In genomic region chr15:5243036-5243958, GRCm38 (mm10) we compare ENCODE assay signal across 8 mouse cellular contexts. TPM values are rescaled to one million over a fixed set of nuclear protein-coding genes. Genes with fewer than 3 reads are reported as not detected.
DNase-seq lines count a peak whose midpoint lies in the region; ATAC-seq and TF ChIP-seq lines count a peak whose summit lies in the region.

No protein-coding gene starts in this region.

- WGBS in kidney, embryonic 16.5 days: 7% methylated on average over 40 of the region's 40 CpGs
- 9% methylated on average over 40 of the region's 40 CpGs for WGBS in heart, embryonic 12.5 days
- WGBS in limb, embryonic 13.5 days: 7% methylated on average over 40 of the region's 40 CpGs

- DNase-seq in kidney, adult 9 months: no peak
- DNase-seq in naive thymus-derived CD4-positive, alpha-beta T cell, adult 2 months (ENCODE audit: low read depth): peak; percentile 68

- TF ChIP-seq POLR2A in bone marrow macrophage, adult 2 months (IDR thresholded peaks at IDR 0.05; ENCODE audit: borderline replicate concordance, low read depth, low read length): no peak

- H3K4me2 ChIP-seq in kidney, embryonic 16.5 days (replicated peaks; ENCODE audit: low read depth, low read length): peak overlapping the region; percentile 100
- H3K4me2 ChIP-seq in heart, embryonic 12.5 days: peak overlapping the region; percentile 99
- peak overlapping the region; percentile 100 for H3K4me2 ChIP-seq in limb, embryonic 13.5 days (replicated peaks)

- H3K9ac ChIP-seq in kidney, embryonic 16.5 days (replicated peaks; ENCODE audit: low read length): peak overlapping the region; percentile 75
- H3K9ac ChIP-seq in heart, embryonic 12.5 days: peak overlapping the region; percentile 64
- peak overlapping the region; percentile 74 for H3K9ac ChIP-seq in limb, embryonic 13.5 days

- H3K27me3 ChIP-seq in kidney, embryonic 16.5 days (ENCODE audit: insufficient read depth, low read length): peaks cover 17% of the 10 kb centered on the region
- peaks cover 30% of the 10 kb centered on the region for H3K27me3 ChIP-seq in heart, embryonic 12.5 days (replicated peaks)
- peaks cover 44% of the 10 kb centered on the region for H3K27me3 ChIP-seq in limb, embryonic 13.5 days

- ATAC-seq in kidney, embryonic 16.5 days (ENCODE audit: low FRiP score, low TSS enrichment): no peak
- peak; percentile 7; the same call in 1 of the 2 replicates for ATAC-seq in heart, embryonic 12.5 days (ENCODE audit: insufficient number of reproducible peaks, low FRiP score)
- ATAC-seq in limb, embryonic 13.5 days (ENCODE audit: low FRiP score, low read depth): no peak; the same call in 1 of the 2 replicates
- ATAC-seq in megakaryocyte progenitor cell, adult 5-6 weeks (replicated peaks; ENCODE audit: poor library complexity): no peak
- no peak for ATAC-seq in frontal cortex, adult (ENCODE audit: low TSS enrichment)

- no peak overlapping the region for H3K27ac ChIP-seq in kidney, embryonic 16.5 days (ENCODE audit: low read length)
- no peak overlapping the region for H3K27ac ChIP-seq in bone marrow macrophage, adult 2 months (ENCODE audit: insufficient read depth, low read depth, low read length)
- H3K27ac ChIP-seq in heart, embryonic 12.5 days (ENCODE audit: poor library complexity, severe bottlenecking): no peak overlapping the region
- no peak overlapping the region for H3K27ac ChIP-seq in limb, embryonic 13.5 days

- H3K36me3 ChIP-seq in kidney, embryonic 16.5 days (ENCODE audit: insufficient read depth, low read length): no peaks in the 10 kb centered on the region
- no peaks in the 10 kb centered on the region for H3K36me3 ChIP-seq in heart, embryonic 12.5 days
- no peaks in the 10 kb centered on the region for H3K36me3 ChIP-seq in limb, embryonic 13.5 days

- H3K4me3 ChIP-seq in kidney, embryonic 16.5 days (ENCODE audit: low read length): peak overlapping the region; percentile 70
- H3K4me3 ChIP-seq in bone marrow macrophage, adult 2 months (ENCODE audit: insufficient read depth, low read length): peak overlapping the region; percentile 91
- H3K4me3 ChIP-seq in heart, embryonic 12.5 days: peak overlapping the region; percentile 65
- H3K4me3 ChIP-seq in limb, embryonic 13.5 days: peak overlapping the region; percentile 61

- peaks cover 45% of the 10 kb centered on the region for H3K4me1 ChIP-seq in kidney, embryonic 16.5 days (ENCODE audit: insufficient read depth, low read length)
- peaks cover 15% of the 10 kb centered on the region for H3K4me1 ChIP-seq in bone marrow macrophage, adult 2 months (ENCODE audit: control insufficient read depth, insufficient read depth, low read length)
- H3K4me1 ChIP-seq in heart, embryonic 12.5 days (replicated peaks): peaks cover 30% of the 10 kb centered on the region
- H3K4me1 ChIP-seq in limb, embryonic 13.5 days: peaks cover 33% of the 10 kb centered on the region

- H3K9me3 ChIP-seq in kidney, embryonic 16.5 days (ENCODE audit: low read length): no peaks in the 10 kb centered on the region
- no peaks in the 10 kb centered on the region for H3K9me3 ChIP-seq in heart, embryonic 12.5 days (replicated peaks)
- H3K9me3 ChIP-seq in limb, embryonic 13.5 days: no peaks in the 10 kb centered on the region

- no peak for TF ChIP-seq CTCF in bone marrow macrophage, adult 2 months (IDR thresholded peaks at IDR 0.05; ENCODE audit: low read depth, low read length)

RNA-seq across cellular contexts. Expression of gene Ptger4, which starts 0.7 kb away (rescaled TPM):
- 5.2 and 5.4 TPM in 2 replicates for polyA plus RNA-seq in kidney, embryonic 16.5 days (2015; fragmentation: Nextera tagmentation; extraction: Ambion mirVana)
- 28.6 and 32.5 TPM in 2 replicates for polyA plus RNA-seq in bone marrow macrophage, adult 2 months (2012; ENCODE audit: insufficient read depth, insufficient read length, missing spikeins)
- polyA plus RNA-seq in heart, embryonic 12.5 days (2016; fragmentation: Nextera tagmentation; extraction: Ambion mirVana): 2.4 and 2.5 TPM in 2 replicates
- 4.0 and 4.4 TPM in 2 replicates for polyA plus RNA-seq in limb, embryonic 13.5 days (2015; fragmentation: Nextera tagmentation; extraction: Ambion mirVana)
- total RNA-seq in megakaryocyte progenitor cell, adult 5-6 weeks (2015): 11.4 and 11.6 TPM in 2 replicates
- 6.0 and 8.4 TPM in 2 replicates for total RNA-seq in megakaryocyte progenitor cell, adult 5-6 weeks (2017)

RNA-seq across cellular contexts. Expression of gene Ttc33, which starts 58.0 kb away (rescaled TPM):
- polyA plus RNA-seq in kidney, embryonic 16.5 days (2015; fragmentation: Nextera tagmentation; extraction: Ambion mirVana): 44.3 and 46.4 TPM in 2 replicates
- polyA plus RNA-seq in bone marrow macrophage, adult 2 months (2012; ENCODE audit: insufficient read depth, insufficient read length, missing spikeins): 40.7 and 44.6 TPM in 2 replicates
- 32.4 and 32.6 TPM in 2 replicates for polyA plus RNA-seq in heart, embryonic 12.5 days (2016; fragmentation: Nextera tagmentation; extraction: Ambion mirVana)
- polyA plus RNA-seq in limb, embryonic 13.5 days (2015; fragmentation: Nextera tagmentation; extraction: Ambion mirVana): 41.5 and 42.4 TPM in 2 replicates
- 29.4 and 38.4 TPM in 2 replicates for total RNA-seq in megakaryocyte progenitor cell, adult 5-6 weeks (2015)
- total RNA-seq in megakaryocyte progenitor cell, adult 5-6 weeks (2017): 43.1 and 54.2 TPM in 2 replicates
